Mouse (Mus musculus) Patski (cell line): Measurements from ENCODE around the gene Fcamr. TPM values are rescaled to one million over a fixed set of nuclear protein-coding genes. Genes with fewer than 3 reads are reported as not detected.

Source experiments
- ATAC-seq: fragments of 100-300 bp; one replicate; pipeline ENCODE4 v1.8.0; 2021
- CTCF ChIA-PET: fragments of 350-600 bp; sonication (Branson Sonifier 250); formaldehyde crosslinking; loops from one replicate; lab custom pipeline; 2022; ENCODE audit warnings: inconsistent platforms; lab: Charles Lee
- POLR2A ChIA-PET: fragments of 350-600 bp; sonication (Branson Sonifier 250); formaldehyde crosslinking; loops from one replicate; lab custom pipeline; 2022; ENCODE audit warnings: antibody characterized with exemption, inconsistent platforms; lab: Charles Lee
- DNase-seq: peaks from one replicate; pipeline ENCODE4 v3.0.0-alpha.2; 2011; ENCODE audit warnings: low read depth, low spot score
- H3K27me3 ChIP-seq: fragments of 371-371 bp; one replicate; pipeline ENCODE4 v1.5.1; 2021
- CTCF ChIP-seq: fragments of 100-300 bp; IDR thresholded peaks from one replicate; pipeline ENCODE4 v1.5.1; 2021
- in situ Hi-C: fragments of 300-500 bp; cut with MboI; formaldehyde crosslinking; loops from 3 replicates; pipeline ENCODE4 v1.11.1; 2018; ENCODE audit warnings: low pct_unique_long_range_greater_than_20kb, mixed read lengths
- polyA plus RNA-seq: library from polyadenylated mRNA; unstranded; gene quantifications from one replicate; pipeline ENCODE4 v1.2.3, GENCODE M21; 2021

The Fcamr gene
- polyA plus RNA-seq = 0.31 TPM

- no peak for TF ChIP-seq CTCF
- ChIA-PET POLR2A (interaction anchor here (1.7 kb wide), 1 partner anchor 16 kb away, joined by 4 read pairs; no protein-coding TSS in a partner anchor), CTCF (no interaction called here)
- DNase-seq = no peak
- in situ Hi-C loops = no loop called here
- H3K27me3 ChIP-seq = no peaks in the 10 kb centered on the region
- no peak for ATAC-seq
Measured at GRCm38 (mm10) chr1:130800602-130801001, at the start of gene Fcamr. Fcamr (plus strand) TSS chr1:130800902.

GRCm38 (mm10) chr1:130759689-130760088, 41.0 kb upstream of the Fcamr start:
- DNase-seq = no peak
- no peaks in the 10 kb centered on the region for H3K27me3 ChIP-seq
- POLR2A ChIA-PET = no interaction called here
- in situ Hi-C loops = no loop called here
- no peak for TF ChIP-seq CTCF
- CTCF ChIA-PET = no interaction called here
- ATAC-seq = no peak

GRCm38 (mm10) chr1:130761597-130761996, 39.1 kb upstream of the Fcamr start:
- DNase-seq (no peak), ATAC-seq (no peak)
- CTCF ChIA-PET = no interaction called here
- no peak for TF ChIP-seq CTCF
- in situ Hi-C loops = no loop called here
- POLR2A ChIA-PET = no interaction called here
- H3K27me3 ChIP-seq = no peaks in the 10 kb centered on the region

GRCm38 (mm10) chr1:130762045-130762760, 38.5 kb upstream of the Fcamr start:
- ChIA-PET CTCF (interaction anchor here (0.9 kb wide), 1 partner anchor 42 kb away, joined by 3 read pairs; no protein-coding TSS in a partner anchor), POLR2A (no interaction called here)
- ATAC-seq (no peak), DNase-seq (no peak)
- TF ChIP-seq CTCF = no peak
- in situ Hi-C loops = no loop called here
- no peaks in the 10 kb centered on the region for H3K27me3 ChIP-seq

GRCm38 (mm10) chr1:130764027-130764461, 36.7 kb upstream of the Fcamr start:
- no peak for ATAC-seq
- DNase-seq = no peak

GRCm38 (mm10) chr1:130767066-130767465, 33.6 kb upstream of the Fcamr start:
- in situ Hi-C loops = no loop called here
- ChIA-PET CTCF (no interaction called here), POLR2A (interaction anchor here (0.6 to 1.3 kb wide), 2 partner anchors 8 to 16 kb away, joined by 3 to 4 read pairs; no protein-coding TSS in a partner anchor)
- ATAC-seq (no peak), DNase-seq (no peak)
- no peak for TF ChIP-seq CTCF
- no peaks in the 10 kb centered on the region for H3K27me3 ChIP-seq

More at GRCm38 (mm10) chr1:130764027-130764461, 36.7 kb upstream of the Fcamr start:
- ChIA-PET CTCF (no interaction called here), POLR2A (interaction anchor here (0.6 kb wide), 1 partner anchor 209 kb away, joined by 3 read pairs; no protein-coding TSS in a partner anchor)
- no peak for TF ChIP-seq CTCF
- in situ Hi-C loops = no loop called here
- H3K27me3 ChIP-seq = no peaks in the 10 kb centered on the region

GRCm38 (mm10) chr1:130769925-130770324, 30.8 kb upstream of the Fcamr start:
- TF ChIP-seq CTCF = no peak
- ChIA-PET POLR2A (no interaction called here), CTCF (no interaction called here)
- in situ Hi-C loops = no loop called here
- H3K27me3 ChIP-seq = no peaks in the 10 kb centered on the region
- no peak for ATAC-seq
- no peak for DNase-seq

- ChIA-PET CTCF (no interaction called here), POLR2A (no interaction called here)
- TF ChIP-seq CTCF = no peak
- in situ Hi-C loops = no loop called here
- ATAC-seq (no peak), DNase-seq (no peak)
- H3K27me3 ChIP-seq = no peaks in the 10 kb centered on the region
Measured at GRCm38 (mm10) chr1:130770487-130770886, 30.2 kb upstream of the Fcamr start.

- in situ Hi-C loops = no loop called here
- H3K27me3 ChIP-seq = no peaks in the 10 kb centered on the region
- TF ChIP-seq CTCF = no peak
- ChIA-PET POLR2A (no interaction called here), CTCF (no interaction called here)
- DNase-seq = no peak
- no peak for ATAC-seq
Measured at GRCm38 (mm10) chr1:130770981-130771494, 29.7 kb upstream of the Fcamr start.

- CTCF ChIA-PET = interaction anchor here (1.0 kb wide), 1 partner anchor 65 kb away, joined by 3 read pairs; no protein-coding TSS in a partner anchor
- in situ Hi-C loops = no loop called here
- H3K27me3 ChIP-seq = no peaks in the 10 kb centered on the region
- DNase-seq = no peak
- POLR2A ChIA-PET = interaction anchor here (0.7 kb wide), 1 partner anchor 9 kb away, joined by 3 read pairs; no protein-coding TSS in a partner anchor
- ATAC-seq = no peak
- TF ChIP-seq CTCF = no peak
Measured at GRCm38 (mm10) chr1:130775234-130775633, 25.5 kb upstream of the Fcamr start.
